Mouse (Mus musculus): ENCODE measurements around the gene Cnst. TPM values are rescaled to one million over a fixed set of nuclear protein-coding genes. Genes with fewer than 3 reads are reported as not detected.

Cnst gene
- total RNA-seq, 2 experiments from 2014 or later = 25.8 to 27.7 TPM

DNA sequence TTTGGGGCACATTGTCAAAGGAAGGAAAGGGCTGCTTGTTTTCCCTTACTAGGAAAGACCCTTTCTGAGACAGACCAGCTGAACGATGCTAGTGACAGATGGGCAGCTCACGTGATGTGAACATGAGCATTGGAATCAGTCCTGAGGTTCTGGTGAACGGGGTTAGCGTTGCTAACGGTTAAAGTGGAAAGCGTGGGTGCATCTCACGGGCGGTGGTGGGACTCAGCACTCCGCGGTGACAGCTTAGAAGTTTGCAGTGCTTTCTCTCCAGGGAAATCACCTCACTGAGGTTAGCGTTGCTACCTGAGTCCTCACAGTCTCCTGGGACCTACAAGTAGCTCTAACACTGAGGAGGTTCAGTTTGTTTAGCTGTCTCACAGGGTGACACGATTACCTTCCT, 45.5 kb downstream of the Cnst start:
- no peak for DNase-seq (ENCODE audit: low spot score in 2 of 2)

DNA sequence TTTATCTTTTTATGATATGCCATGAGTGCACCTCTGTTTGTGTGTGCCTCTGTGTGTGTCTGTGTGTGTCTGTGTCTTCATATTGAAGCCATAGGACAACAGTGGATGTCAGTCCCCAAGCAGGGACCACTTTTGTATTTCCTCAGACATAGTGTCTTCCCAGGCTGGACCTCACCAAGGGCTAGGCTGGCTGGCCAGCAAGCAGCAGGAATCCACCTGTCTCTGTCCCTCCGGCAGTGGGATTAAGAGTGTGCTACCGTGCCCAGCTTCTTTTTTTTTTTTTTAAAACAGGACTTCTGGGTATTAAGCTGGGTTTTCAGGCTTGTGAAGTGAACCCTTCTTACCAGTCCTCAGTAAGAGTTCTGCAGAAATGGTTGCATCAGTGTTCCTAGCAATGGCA, 46.0 kb downstream of the Cnst start:
- DNase-seq (ENCODE audit: low spot score in 2 of 2) = no peak

DNA sequence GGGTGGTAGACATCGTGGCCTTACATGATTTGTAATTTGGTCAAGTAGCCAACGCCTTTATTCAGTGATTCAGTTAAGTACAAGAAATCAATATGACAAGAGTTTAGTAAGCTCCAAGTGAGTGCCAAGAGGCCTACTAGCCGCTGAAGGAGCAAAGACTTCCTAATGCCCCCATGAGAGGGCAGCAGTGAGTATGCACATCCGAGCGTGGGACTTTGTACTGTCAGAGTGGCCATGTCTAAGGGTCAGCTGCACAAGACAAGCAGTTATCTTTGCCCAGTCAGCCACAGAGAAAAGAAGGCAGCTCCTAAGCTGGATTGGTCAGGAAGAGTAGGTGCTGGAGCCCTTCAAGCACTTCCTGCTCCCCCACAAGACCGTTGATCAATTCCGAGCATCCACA, 46.8 kb downstream of the Cnst start:
- no peak for DNase-seq (ENCODE audit: low spot score in 2 of 2)

DNA sequence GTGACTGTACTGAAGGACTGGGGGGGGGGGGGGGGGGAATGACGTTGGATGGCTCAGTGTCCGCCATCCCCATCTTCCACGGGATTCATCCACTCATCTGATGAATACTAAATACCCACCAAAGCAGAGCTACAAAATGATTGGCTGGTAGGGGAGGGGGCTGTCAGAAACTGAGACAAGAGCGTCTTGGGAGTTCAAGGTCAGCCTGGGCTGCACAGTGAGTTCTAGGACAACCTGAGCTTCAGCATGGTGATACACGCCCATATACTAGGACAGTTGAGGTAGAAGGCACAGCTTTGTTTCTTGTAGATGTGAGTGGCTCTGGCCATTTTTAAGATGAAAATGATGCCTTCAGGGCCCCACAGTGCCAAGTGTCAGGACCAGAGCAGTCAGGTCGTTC, 52.2 kb downstream of the Cnst start:
- no peak for DNase-seq (ENCODE audit: low spot score in 2 of 2)

DNA sequence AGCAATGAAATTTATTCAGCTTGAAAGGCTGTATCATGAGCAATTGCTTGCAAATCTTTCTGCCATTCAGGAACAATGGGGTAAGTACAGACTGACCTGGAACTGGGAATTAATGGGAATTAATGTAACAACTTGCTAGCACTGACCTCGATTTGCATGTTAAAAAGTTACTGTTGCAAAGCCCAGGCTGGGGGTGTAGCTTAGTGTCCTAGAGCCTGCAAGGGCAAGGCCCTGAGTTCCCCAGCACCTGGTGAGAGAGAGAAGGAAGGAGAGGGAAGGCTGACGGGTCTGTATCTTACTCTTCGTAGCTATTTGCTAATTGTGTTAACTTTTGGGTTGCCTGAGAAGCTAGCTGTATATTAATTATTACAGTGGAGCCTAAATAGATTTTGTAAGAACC, 58.4 kb downstream of the Cnst start:
- DNase-seq (ENCODE audit: low spot score in 2 of 2) = no peak

DNA sequence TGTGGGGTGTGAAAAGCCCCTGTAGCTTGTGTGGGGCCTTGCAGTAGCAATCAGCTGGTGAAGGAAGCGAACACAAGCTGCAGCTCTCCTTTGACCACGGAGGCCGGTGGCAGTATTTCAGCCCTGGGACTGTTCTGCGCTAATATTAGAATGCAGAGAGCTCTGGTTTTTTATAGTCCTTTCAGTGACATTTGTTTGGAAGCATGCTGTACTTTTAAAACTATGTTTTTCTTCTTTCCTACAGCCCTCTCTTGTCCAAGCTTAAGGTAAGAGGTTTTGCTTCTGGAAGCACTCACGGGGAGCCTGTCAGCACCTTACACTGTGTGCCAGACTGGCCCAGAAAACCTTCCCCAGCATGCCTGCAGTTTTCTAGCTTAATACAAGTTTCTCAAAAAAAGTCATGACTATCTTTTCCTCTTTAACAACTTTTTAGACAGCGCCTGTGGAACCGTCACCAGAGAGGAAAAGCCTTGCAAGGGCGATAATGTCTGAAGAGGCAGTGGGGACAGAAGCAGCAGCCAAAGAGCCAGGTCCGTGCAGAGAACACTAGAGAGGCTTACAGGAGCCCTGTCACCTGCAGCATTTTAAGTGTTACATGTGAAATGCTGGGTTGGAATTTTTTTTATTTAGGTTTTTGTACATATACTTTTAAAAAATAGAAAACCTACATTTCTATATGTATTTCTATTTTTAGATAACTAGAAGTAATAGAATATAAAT, 60.0 kb downstream of the Cnst start:
- no peak for DNase-seq (ENCODE audit: low spot score in 2 of 2)

DNA sequence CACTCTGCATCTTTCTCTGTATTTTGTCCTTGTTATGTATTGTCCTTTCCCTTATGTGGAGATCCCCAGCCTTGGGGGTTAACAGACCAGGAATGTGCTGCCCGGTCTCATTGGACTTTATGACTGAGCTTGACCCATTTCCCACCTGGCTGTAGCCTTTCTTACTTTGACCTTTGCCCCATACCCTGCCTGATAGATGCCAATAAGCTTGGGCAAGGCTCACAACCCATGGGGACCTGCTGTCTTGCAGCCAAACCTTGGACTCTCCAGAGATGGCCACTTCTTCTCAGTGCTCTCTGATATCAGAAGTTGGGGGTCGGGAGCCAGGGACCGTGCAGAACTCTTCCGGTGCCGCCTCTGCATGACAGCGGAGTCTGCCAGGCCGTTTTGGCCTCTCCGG, 62.4 kb downstream of the Cnst start:
- no peak for DNase-seq (ENCODE audit: low spot score in 2 of 2)

DNA sequence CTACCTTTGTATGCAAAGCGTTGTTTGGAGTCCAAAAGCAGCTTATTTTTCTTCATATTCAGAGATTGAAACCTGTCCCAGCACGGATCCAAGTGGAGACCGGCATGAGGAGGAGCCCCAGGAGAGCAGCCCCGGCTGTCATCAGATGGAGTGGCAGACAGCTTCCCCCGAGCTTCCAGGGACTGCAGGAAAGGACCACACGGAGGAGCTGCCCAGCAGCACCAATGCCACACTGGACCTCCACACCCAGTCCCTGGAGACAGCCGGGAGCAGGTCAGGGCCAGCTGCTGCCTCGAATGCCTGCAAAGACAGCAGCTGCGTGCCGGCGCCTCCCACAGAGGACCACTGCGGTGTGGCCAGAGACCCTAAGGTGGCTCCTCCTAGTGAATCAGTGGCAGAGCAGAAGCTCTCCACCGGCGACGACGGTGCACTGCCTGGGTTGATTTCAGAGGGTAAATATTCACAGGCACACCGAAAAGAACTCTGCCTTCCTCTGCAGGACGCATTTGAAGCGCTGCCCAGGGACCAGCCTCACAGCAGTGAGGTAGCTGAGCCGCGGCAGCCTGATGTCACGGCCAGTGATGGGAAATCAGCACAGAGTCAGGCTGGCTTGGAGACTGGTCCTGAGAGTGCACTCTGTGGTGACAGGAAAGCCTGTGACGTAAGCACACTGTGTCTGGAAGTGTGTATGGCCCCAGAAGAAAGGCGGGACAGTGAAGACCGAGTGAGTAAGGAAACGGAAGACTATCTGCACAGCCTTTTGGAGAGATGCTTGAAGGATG, 63.7 kb downstream of the Cnst start:
- DNase-seq (ENCODE audit: low spot score in 2 of 2) = no peak

DNA sequence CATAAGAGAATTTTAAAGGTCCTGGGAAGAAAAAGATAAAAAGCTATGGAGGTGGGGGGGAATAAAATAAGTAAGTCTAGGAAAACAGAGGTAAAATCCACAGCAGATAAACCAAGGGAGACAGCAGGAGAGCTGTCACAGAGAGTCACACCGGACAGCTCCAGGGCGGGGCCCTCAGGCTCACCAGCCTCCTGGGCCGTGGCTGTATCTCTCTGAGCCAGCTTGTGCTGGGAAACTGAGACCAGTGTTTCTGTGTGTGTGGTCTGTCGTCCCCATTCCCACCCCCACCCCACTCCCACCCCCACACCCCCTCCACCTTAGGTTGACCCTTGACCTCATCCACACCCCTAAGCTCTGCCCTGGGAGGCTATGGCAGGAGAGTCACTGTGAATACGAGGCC, 65.0 kb downstream of the Cnst start:
- DNase-seq (ENCODE audit: low spot score in 2 of 2) = no peak

DNA sequence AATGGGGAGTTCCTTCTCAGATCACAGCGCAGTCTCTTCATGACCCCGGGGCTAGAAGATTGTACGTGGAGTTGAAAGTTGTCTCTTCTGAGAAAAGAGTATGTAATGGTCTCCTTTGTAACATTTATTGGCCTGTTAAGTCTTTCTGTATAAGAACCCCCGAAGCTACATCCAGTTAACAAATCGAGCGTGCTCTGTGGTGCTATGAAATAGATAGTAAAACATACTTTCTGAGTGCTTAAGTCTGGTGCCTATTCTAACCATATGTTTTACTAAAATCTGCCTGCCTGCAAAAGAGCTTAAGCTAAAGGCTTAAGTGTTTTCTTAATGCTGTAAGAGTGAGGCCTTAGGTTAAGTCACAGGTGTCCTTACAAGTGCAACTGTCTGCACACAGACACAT, 66.2 kb downstream of the Cnst start:
- no peak for DNase-seq (ENCODE audit: low spot score in 2 of 2)

DNA sequence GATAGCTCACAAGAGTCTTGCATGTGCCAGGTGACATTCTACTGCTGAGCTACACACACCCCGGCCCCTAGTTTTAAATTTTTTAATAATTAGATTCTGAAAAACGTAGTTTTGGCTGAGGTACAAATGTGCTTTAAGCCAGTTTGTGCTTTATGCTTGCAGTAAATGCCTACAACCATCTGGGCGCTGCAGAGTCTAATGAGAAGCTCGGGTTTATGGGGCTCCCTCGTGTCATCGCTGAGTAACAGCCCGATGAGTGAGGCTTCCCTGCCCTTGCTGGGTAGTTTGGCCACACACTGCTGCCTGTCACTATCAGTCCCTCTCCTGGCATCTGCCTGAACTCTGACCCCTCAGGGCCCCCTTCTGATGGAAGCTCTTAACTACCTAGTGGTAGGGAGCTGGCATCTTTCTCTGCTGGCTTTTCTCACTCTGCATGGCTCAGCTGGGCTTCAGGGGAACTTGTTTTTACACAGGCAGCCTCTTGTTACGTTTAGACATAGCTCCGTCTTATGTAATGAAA, 66.9 kb downstream of the Cnst start:
- DNase-seq (ENCODE audit: low spot score in 2 of 2) = no peak

DNA sequence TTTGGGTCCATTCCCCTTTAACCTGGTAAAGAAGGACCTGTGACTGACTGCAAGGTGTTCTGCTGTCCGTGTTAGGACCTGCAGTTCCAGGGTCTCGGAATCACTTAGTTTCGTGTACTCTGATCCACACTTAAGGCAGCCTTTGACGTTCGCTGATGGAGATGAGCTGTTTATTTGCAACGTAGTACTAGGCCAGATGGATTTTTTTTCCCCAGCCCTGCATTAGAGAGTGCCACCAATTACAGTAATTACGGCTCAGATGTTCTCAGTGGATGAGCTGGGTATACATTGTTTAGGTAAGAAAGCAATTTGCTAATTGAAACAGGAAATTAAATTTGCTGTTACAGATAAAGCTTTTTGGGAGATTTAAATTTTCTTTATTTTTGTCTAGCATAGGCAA, 71.3 kb downstream of the Cnst start:
- DNase-seq (ENCODE audit: low spot score in 2 of 2) = no peak

DNA sequence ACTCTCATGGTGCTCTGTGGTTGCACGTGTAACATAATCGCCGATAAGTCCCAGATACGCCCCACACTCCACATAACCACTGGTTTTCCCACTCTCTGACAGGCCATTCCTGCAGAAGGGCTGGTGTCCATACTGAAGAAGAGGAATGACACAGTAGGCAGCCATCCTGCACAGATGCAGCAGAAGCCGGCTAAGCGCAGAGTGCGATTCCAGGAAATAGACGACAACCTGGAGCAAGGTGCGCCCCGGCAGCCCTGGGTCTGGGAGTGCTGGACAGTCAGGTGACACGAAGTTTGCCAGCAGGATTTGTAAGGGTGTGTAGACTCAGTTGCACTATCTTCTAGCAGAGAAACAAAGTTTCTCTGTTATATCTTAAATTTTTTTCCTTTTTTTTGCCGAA, 76.5 kb downstream of the Cnst start:
- DNase-seq (ENCODE audit: low spot score in 2 of 2) = no peak

DNA sequence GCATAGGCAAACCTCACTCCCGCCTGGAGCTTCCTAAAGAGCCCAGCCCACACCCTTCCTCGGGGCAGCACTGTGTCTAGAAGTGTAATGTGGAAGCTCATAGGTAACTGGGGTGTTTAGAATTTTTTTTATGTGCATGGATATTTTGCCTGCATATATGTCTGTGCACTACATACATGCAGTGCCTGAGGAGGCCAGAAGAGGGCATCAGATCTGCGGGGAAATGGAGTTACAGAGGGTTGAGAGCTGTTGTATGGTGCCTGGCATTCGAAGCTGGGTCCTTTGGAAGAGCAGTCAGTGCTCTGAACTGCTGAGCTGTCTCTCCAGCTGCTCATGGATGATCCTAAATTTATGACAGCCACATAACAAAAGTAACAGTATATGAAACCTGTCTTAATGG, 77.5 kb downstream of the Cnst start:
- no peak for DNase-seq (ENCODE audit: low spot score in 2 of 2)

DNA sequence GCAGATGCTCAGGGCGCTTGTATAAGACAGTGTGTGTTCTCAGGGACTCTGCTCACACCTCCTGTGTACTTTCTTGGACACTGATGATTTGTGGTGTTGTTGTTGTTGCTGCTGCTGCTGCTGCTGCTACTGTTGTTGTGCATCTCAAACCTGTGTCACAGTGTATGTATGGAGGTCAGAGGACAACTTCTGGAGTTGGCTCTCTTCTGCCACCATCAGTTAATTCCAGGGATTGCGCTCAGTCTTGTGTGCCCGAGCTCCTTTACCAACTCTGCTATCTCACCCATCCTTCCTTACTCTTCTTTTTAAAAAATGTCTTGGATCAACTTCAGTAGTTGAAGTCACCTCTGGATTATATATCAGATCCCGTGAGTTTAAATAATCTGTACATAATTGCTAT, 78.2 kb downstream of the Cnst start:
- no peak for DNase-seq (ENCODE audit: low spot score in 2 of 2)

DNA sequence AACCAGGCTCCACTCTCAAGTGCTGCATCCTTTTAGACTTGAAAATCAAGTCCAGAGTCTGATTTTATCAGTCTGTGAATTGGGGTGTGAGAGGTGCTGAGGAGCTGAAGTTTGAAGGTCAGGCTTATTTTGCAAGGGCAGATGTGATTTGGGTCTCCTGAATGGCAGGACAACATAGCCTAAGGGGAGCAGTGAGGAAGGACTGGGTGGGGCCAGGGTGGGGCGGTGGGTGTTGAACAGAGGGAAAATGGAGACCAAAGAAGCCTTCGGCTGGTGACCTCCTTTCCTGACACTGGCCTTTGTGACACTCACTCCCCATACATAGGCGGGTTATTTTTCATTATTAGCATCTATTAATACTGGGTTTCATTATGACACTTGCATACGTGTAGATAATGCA, 81.7 kb downstream of the Cnst start:
- no peak for DNase-seq (ENCODE audit: low spot score in 2 of 2)

DNA sequence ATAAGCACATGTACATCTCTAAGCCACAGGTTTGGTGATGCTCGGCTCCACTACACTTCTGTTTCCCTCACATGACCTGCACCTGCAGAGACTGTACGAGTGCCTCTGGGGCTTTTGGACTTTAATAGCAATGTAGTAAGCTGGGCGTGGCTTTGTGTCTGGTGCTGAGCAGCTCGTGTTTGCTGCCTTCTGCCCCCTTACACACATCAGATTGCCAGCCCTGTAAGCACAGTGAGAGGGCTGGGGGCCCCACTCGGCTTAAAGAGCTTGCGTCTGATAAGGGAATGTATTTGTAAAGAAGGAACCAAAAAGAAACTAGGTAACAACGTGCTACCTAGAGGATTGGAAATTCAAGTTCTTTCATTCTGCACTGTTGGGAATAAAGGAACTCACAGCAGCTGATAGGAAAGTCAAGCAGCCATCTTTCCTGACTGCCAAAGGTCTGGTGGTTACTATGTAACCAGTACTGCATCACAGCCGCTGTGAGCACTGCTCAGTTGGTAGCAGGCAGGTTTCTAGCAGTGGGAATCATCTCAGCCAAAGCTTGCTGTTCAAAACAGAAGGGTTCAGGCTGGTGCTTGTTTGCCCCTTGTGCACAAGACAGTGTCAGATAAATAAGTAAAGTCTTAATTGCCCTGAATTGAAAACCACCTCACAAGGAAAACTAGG, 82.4 kb downstream of the Cnst start:
- DNase-seq (ENCODE audit: low spot score in 2 of 2) = no peak

DNA sequence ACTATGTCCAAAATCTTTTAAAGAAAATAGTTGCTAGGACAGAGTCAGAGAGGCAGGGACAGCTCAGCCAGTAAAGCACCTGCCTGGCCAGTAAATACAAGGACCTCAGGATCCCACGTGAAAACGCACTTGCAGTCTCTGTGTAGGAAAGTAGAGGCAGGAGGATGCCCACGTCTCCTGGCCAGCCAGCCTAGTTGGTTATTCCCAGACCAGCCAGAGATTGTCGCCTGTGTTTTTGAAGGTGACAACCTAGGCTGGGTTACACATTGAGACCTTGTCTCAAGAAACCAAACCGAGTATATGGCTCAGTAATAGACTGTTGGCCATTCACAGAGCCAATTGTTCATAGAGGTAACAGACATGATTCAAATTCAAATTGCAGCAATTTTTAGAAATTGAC, 83.1 kb downstream of the Cnst start:
- no peak for DNase-seq (ENCODE audit: low spot score in 2 of 2)

DNA sequence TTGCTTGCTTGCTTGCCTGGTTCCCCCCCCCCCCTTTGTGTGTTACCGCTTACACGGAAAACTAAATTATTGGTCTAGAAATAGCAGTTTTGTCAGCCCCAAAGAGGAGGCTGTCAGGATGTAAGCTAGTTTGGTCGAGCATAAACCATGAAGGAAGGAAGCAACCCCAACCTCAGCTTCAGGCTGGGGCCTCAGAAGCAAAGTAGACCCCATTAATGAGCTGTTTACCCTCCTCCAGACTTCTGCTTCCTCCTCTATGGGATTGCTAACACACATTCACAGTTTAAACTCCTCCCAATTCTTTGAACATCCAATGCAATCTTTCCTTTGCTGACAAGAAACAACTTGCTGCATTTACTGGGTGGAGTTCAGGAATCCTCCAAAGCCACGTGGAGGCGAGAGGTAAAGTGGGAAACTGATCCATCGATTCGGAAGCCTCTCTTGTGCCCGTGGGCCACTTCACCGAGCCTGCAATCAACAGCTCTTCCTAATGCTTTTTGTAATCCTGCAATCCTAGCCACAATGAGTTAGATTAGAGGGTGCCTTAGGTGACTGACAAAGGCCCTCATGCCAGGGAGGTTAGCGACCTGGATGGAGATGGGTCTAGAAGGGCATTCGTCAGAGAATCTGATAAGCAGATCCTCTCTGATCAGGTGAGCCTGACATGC, 86.7 kb downstream of the Cnst start:
- DNase-seq (ENCODE audit: low spot score in 2 of 2) = no peak

DNA sequence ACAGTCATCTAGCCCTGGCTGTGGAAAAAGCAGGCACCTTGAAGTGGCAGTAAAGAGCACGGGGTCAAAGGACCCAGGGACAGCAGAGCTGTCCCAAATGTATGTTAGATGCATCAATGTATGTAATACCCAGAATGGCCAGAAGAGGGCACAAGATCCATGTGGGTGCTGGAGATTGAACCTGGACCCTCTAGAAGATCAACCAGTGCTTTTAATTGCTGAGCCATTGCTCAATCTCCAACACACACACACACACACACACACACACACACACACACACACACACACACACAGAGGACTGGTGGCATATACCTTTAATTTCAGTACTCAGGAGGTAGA, 87.2 kb downstream of the Cnst start:
- DNase-seq (ENCODE audit: low spot score in 2 of 2) = no peak

DNA sequence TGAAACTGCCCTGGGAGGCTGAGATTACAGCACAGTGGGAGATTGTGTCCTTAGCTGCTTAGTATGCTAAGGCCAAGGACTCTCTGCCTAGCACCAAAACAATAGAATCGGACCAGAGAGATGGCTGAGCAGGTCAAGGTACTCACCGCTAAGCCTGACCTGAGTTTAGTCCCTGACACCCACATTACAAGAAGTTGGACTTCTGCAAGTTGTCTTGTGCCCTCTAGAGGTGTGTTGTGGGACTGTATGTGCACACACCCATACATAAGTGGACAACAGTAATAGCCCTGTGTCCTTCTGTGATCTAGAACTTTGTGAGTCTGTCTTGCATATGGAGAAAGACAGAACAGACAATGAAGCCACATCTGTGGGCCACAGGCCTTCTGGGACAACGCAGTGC, 88.0 kb downstream of the Cnst start:
- DNase-seq (ENCODE audit: low spot score in 2 of 2) = no peak

DNA sequence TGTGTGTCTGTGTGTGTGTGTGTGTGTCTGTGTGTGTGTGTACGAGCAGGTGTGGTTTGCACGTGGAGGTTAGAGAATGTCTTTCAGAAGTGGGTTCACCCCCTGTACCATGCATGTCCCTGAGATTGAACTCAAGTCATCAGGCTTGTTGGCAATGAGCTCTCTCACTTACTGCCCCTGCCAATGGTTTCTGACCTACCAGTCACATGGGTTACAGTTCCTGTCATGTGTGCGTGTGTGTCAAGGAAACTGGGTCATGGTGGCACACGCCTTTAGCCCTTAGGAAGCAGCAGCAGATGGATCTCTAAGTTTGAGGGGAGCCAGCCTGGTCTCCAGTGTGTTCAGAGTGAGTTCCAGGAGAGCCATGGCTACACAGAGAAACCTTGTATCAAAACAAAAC, 96.6 kb downstream of the Cnst start:
- no peak for DNase-seq (ENCODE audit: low spot score in 2 of 2)
